Mouse (Mus musculus) ES-E14 (cell line): ENCODE measurements around the gene Plekhh2. TPM values are rescaled to one million over a fixed set of nuclear protein-coding genes. Genes with fewer than 3 reads are reported as not detected.
A peak's percentile ranks its signal among the peaks of the same experiment; 100 is the strongest.

ENCODE experiments used
- DNase-seq: peaks from one replicate; pipeline ENCODE4 v3.0.0-alpha.2; 2013; ENCODE audit warnings: low read depth, low spot score
- H3K27ac ChIP-seq: 2 replicates; pipeline ENCODE4 v1.5.1; 2012; ENCODE audit warnings: low read depth, mild to moderate bottlenecking, low read length, moderate library complexity, mixed read lengths; ENCODE audit not compliant: poor library complexity, insufficient read depth, severe bottlenecking
- H3K36me3 ChIP-seq: 2 replicates; pipeline ENCODE4 v1.6.1; 2012; ENCODE audit warnings: mild to moderate bottlenecking, low read length, moderate library complexity, mixed read lengths; ENCODE audit not compliant: control insufficient read depth, poor library complexity, insufficient read depth, severe bottlenecking
- H3K4me1 ChIP-seq, 2 experiments: fragments of 150-350 bp in 1 of 2; sonication (generic) in 1 of 2; 2 replicates each; pipeline ENCODE4 v1.6.1; 2012; ENCODE audit warnings: low read length in 2 of 2, mild to moderate bottlenecking in 1 of 2, mixed read lengths in 1 of 2; ENCODE audit not compliant: control insufficient read depth in 2 of 2, insufficient read depth in 2 of 2, poor library complexity in 1 of 2
- H3K4me3 ChIP-seq, 2 experiments: fragments of 150-350 bp in 1 of 2; sonication (generic) in 1 of 2; 2 replicates each; pipeline ENCODE4 v1.5.1; 2012; ENCODE audit warnings: low read length in 2 of 2, low read depth in 1 of 2, mild to moderate bottlenecking in 1 of 2, mixed read lengths in 1 of 2; ENCODE audit not compliant: insufficient read depth in 1 of 2, poor library complexity in 1 of 2, severe bottlenecking in 1 of 2
- H3K9ac ChIP-seq: 2 replicates; pipeline ENCODE4 v1.6.1; 2012; ENCODE audit warnings: low read depth, mild to moderate bottlenecking, low read length, mixed read lengths; ENCODE audit not compliant: poor library complexity, insufficient read depth, severe bottlenecking
- H3K9me3 ChIP-seq: fragments of 150-350 bp; sonication (generic); 2 replicates; pipeline ENCODE4 v1.6.1; 2012; ENCODE audit warnings: low read depth, mild to moderate bottlenecking, low read length; ENCODE audit not compliant: control insufficient read depth, insufficient read depth
- CHD2 ChIP-seq: IDR thresholded peaks from 2 replicates; pipeline ENCODE4 v1.6.1; 2014; ENCODE audit warnings: mild to moderate bottlenecking, low read depth, low read length, inconsistent platforms
- HCFC1 ChIP-seq: IDR thresholded peaks from 2 replicates; pipeline ENCODE4 v1.6.1; 2012; ENCODE audit warnings: low read length, inconsistent platforms, borderline replicate concordance; ENCODE audit not compliant: insufficient read depth
- MAFK ChIP-seq: IDR thresholded peaks from 2 replicates; pipeline ENCODE4 v1.6.1; 2014; ENCODE audit warnings: mild to moderate bottlenecking, low read depth, low read length, inconsistent platforms; ENCODE audit not compliant: insufficient read depth
- ZC3H11A ChIP-seq: IDR thresholded peaks from 2 replicates; pipeline ENCODE4 v1.6.1; 2012; ENCODE audit warnings: low read depth, mild to moderate bottlenecking, inconsistent platforms, low read length, borderline replicate concordance
- ZNF384 ChIP-seq: IDR thresholded peaks from 2 replicates; pipeline ENCODE4 v1.6.1; 2012; ENCODE audit warnings: low read depth, low read length, inconsistent platforms
- in situ Hi-C, 2 experiments: fragments of 600-800 bp; cut with MboI; formaldehyde crosslinking; loops; one replicate each; pipeline ENCODE4 v1.15.1; 2025; ENCODE audit warnings: low sequenced_read_pairs in 2 of 2, inconsistent platforms in 1 of 2; ENCODE audit not compliant: unreplicated experiment in 2 of 2
- total RNA-seq: library from RNA; depleted of rRNA; stranded (reverse); fragments of 300-350 nt; gene quantifications from 2 replicates; pipeline ENCODE4 v1.2.3, GENCODE M21; 2012

Plekhh2 gene
- total RNA-seq, 1 experiment = 4.0 TPM

GRCm38 (mm10) chr17:84565762-84566161, 54.1 kb downstream of the Plekhh2 start:
- Histone ChIP-seq H3K4me3 (no peak overlapping the region), H3K9me3 (no peaks in the 10 kb centered on the region), H3K36me3 (no peaks in the 10 kb centered on the region), H3K27ac (no peak overlapping the region), H3K9ac (no peak overlapping the region), H3K4me1 (peaks cover 0 to 7% of the 10 kb centered on the region in 2 experiments; a peak in 1 of 4 replicates)
- TF ChIP-seq HCFC1 (no peak), ZC3H11A (no peak), MAFK (no peak), ZNF384 (no peak), CHD2 (no peak)
- in situ Hi-C loops = no loop called here
- DNase-seq = no peak

- Histone ChIP-seq H3K4me3 (peak overlapping the region; percentile 11 to 47; a peak in 2 of 4 replicates), H3K27ac (peak overlapping the region; percentile 40; the same call in 1 of the 2 replicates), H3K36me3 (no peaks in the 10 kb centered on the region), H3K4me1 (peaks cover 0 to 7% of the 10 kb centered on the region in 2 experiments; a peak in 1 of 4 replicates), H3K9ac (peak overlapping the region; percentile 69), H3K9me3 (no peaks in the 10 kb centered on the region)
- no peak for DNase-seq
- no peak for TF ChIP-seq ZC3H11A
- TF ChIP-seq ZNF384 = no peak
- TF ChIP-seq CHD2 = no peak
- TF ChIP-seq MAFK = no peak
- no peak for TF ChIP-seq HCFC1
- in situ Hi-C loops = no loop called here
Observed at GRCm38 (mm10) chr17:84566773-84567555, 55.3 kb downstream of the Plekhh2 start.

DNA sequence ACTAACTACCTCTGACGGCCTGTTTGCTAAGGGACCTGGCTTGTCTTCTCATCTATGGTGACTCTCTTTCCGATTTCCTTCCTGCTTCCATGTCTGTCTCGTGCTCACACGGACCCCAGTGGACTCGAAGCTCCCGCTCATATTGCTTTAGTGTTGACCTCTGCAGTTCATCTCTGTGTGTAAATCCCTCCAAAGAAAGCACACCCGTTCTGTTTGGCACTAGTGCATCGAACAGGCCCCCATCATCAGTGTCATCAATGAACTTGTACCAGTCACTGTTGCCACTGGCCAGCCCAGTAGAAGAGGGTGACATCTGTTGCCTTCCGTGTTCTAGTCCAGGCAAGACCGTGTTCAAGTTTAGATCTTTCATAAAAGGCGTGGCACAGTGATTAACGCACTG, 57.1 kb downstream of the Plekhh2 start:
- DNase-seq = no peak
- H3K4me3 ChIP-seq = no peak overlapping the region
- H3K27ac ChIP-seq = no peak overlapping the region
- in situ Hi-C loops = no loop called here
- H3K36me3 ChIP-seq = no peaks in the 10 kb centered on the region
- H3K9me3 ChIP-seq = no peaks in the 10 kb centered on the region
- H3K4me1 ChIP-seq = peaks cover 6 to 8% of the 10 kb centered on the region in 2 experiments; a peak in 3 of 4 replicates
- H3K9ac ChIP-seq = no peak overlapping the region
- no peak for TF ChIP-seq ZNF384
- TF ChIP-seq CHD2 = no peak
- TF ChIP-seq ZC3H11A = no peak
- no peak for TF ChIP-seq MAFK
- no peak for TF ChIP-seq HCFC1

DNA sequence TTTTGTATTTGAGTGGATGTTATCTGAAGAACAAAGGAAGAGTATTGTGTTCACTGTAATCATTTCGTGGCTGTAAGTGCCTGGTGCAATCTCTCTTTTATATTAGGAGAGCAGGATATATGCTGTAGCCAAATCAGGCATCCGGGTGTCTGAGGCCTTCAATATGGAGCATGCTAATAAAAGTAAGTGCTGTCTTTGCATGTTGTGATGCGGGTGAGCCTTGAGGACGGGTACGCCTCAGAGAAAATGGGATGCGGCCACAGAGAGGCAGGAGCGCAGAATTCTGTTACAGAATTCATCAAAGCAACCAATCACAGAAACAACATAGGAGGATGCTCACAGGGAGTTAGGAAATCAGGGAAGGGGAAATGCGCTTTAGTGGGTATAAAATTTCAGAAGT, 58.1 kb downstream of the Plekhh2 start:
- Histone ChIP-seq H3K9ac (no peak overlapping the region), H3K4me1 (peaks cover 8 to 10% of the 10 kb centered on the region in 2 experiments; a peak in 3 of 4 replicates), H3K27ac (no peak overlapping the region), H3K36me3 (no peaks in the 10 kb centered on the region), H3K4me3 (no peak overlapping the region), H3K9me3 (no peaks in the 10 kb centered on the region)
- TF ChIP-seq CHD2 (no peak), MAFK (no peak), HCFC1 (no peak), ZNF384 (no peak), ZC3H11A (no peak)
- no peak for DNase-seq
- in situ Hi-C loops = no loop called here

DNA sequence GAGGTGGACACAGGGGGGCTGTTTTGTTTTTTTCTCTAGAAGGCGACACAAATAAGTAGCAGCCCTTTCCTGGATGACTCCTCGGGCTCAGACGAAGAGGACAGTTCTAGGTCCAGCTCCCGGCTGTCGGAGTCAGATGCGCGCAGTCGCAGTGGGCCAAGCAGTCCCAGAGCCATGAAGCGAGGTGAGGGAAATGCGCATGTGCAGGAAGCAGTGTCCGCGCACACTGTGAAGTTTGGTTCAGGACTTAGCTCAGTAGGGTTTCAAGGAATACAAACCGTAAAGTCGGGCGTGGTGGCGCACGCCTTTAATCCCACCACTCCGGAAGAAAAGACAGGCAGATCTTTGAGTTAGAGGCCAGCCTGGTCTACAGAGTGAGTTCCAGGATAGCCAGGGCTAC, 59.9 kb downstream of the Plekhh2 start:
- Histone ChIP-seq H3K4me1 (peaks cover 5 to 10% of the 10 kb centered on the region in 2 experiments; a peak in 3 of 4 replicates), H3K27ac (no peak overlapping the region), H3K4me3 (peak overlapping the region in 1 of 2 experiments; percentile 30; a peak in 1 of 4 replicates), H3K36me3 (no peaks in the 10 kb centered on the region), H3K9ac (no peak overlapping the region; the same call in 1 of the 2 replicates), H3K9me3 (no peaks in the 10 kb centered on the region)
- DNase-seq = peak; percentile 36
- no peak for TF ChIP-seq HCFC1
- in situ Hi-C loops = no loop called here
